Mouse (Mus musculus) liver, postnatal 0 days (tissue): Measurements from ENCODE around the gene Cidec.

ENCODE experiments used
- CTCF ChIP-seq: sonication (generic); IDR thresholded peaks from 2 replicates; pipeline ENCODE4 v1.5.1; 2016; ENCODE audit warnings: antibody characterized with exemption, low read depth
- EP300 ChIP-seq: IDR thresholded peaks from 2 replicates; pipeline ENCODE4 v1.6.1; 2016; ENCODE audit warnings: antibody characterized with exemption, low read depth, mild to moderate bottlenecking

GRCm38 (mm10) chr6:113478906-113479305 lies 43.3 kb upstream of the Cidec start:
- TF ChIP-seq CTCF (no peak), EP300 (no peak)
